Mouse (Mus musculus): Measurements from ENCODE around the gene Xlr3a.

GRCm38 (mm10) chrX:73039666-73040065, 57.2 kb downstream of the Xlr3a start:
- no peak for TF ChIP-seq CTCF (IDR thresholded peaks at IDR 0.05; ENCODE audit: low read depth)
- TF ChIP-seq EP300 (IDR thresholded peaks at IDR 0.05; ENCODE audit: low read depth) = no peak

All from liver, embryonic 14.5 days (tissue).